Mouse (Mus musculus) urinary bladder, postnatal 4 days (tissue): ENCODE results near the gene Nfkbil1.

Source experiments
- DNase-seq, 2 experiments: peaks; one replicate each; pipeline ENCODE4 v3.0.0; 2021 to 2022; ENCODE audit warnings: low spot score in 2 of 2

Gene Nfkbil1

GRCm38 (mm10) chr17:35185639-35186611 lies 49.7 kb downstream of the Nfkbil1 start:
- peak in 1 of 2 experiments; percentile 51 for DNase-seq

GRCm38 (mm10) chr17:35180093-35180492 lies 55.5 kb downstream of the Nfkbil1 start:
- DNase-seq: no peak

GRCm38 (mm10) chr17:35178528-35178927 lies 57.1 kb downstream of the Nfkbil1 start:
- peak; percentile 63 to 76 for DNase-seq

DNA sequence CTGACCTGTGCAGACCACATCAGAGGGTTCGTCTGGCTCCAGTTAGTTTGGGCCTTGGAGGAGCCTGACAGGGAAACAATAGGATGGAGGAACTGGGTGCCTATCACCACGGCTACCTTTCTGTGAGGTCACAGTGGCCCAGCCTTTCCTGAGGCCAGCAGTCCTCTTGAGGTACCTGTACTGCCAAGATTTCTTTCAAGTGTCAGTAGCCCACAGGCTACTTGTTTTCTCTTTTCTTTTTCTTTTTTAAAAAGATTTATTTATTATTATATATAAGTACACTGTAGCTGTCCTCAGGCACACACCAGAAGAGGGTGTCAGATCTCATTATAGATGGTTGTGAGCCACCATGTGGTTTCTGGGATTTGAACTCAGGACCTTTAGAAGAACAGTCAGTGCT lies 59.6 kb downstream of the Nfkbil1 start, which contains the start of gene Aif1:
Aif1 (minus strand) TSS at position 101 of the 400 bp plus-strand sequence.
- no peak for DNase-seq

- DNase-seq: no peak
Observed at GRCm38 (mm10) chr17:35175382-35175781, 60.2 kb downstream of the Nfkbil1 start.

DNA sequence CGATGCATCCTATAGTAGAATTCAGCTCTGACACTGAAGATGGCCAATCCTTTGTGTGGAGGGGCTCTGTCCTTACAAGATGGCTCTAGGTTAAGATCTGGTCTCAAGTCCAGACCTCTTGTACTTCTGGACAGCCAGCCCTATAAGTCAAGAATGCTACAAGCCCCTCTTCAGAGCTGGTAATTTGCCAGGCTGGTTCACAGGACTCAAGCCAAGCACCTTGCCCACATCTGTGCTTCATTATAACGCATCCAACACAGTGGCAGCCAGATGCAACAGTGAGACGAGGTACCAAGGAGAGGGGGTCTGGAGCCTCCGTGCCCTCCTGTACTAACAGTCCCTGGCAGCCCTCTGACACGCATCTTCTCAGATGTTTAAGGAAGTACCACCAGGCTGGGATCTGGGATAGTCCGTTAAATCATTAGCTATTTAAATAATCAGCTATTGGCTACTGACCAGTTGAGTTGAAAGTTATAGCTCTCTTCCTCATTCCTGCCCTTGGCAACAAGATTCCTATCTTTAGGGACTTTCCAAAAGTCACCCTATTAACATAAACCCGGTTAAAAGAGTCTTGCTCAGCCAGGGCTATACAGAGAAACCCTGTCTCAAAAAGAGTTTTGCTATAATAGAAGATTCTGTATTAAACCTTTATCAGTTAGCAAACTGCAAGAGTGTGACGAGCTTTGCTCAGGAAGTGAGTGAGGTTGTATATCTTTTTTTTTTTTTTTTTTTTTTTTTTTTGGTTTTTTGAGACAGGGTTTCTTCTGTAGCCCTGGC lies 61.2 kb downstream of the Nfkbil1 start:
- no peak for DNase-seq

DNA sequence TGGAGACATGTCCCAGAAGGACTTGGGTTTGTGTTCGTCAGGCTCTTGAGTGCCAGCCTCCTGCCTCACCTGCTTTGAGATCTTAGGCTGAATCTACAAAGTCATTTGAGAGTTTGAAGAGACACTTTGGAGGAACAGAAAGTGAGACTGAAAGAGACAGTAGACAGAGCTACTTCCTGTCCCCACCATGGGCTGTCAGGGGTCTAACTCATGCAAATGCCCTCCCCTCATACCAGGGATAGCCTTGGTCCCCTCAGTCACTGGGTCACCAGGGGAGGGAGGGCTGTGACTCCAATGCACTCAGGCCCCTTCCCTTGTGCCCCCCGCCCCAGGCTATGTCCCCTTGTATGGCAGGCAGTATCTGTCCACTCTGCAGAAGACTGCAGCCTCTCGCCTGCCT lies 62.3 kb downstream of the Nfkbil1 start:
- no peak for DNase-seq

DNA sequence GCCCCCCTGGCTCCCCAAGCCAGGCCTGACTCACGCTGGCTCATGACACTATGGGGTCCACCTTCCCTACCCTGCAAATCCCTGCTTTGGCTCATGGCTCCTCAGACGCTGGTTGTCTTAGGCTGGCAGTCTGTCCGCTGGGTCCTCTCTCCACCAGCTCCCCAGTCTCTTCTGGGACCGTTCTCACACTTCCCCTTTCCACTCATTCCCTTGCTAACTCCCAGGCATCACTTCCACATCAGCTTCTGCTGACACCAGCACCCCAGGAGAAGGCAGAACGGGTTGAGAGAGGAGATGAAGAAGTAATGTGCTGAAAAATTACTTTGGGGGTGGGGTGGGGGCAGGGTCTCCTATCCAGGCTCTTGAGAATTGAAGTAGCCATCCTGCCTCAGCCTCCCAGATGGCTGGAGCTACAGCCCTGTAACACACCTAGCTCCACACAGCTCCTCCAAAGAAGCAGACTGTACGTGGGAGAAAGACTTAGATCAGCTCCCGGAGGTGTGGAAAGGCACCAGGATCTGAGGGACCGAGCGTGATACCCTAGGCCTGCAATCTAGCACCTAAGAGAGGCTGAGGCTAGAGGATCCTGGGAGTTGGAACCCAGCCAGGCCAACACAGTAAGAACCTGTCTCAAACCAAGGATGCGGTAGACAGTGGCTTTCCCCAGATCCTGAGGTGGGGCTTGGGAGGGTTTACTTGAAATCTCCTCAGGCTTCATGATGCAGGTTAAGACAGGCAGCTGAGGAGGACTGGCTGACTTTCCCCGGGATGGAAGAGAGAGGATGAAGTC lies 63.0 kb downstream of the Nfkbil1 start:
- DNase-seq: no peak
